Mouse (Mus musculus): Measurements from ENCODE around the gene Bmp10. TPM values are rescaled to one million over a fixed set of nuclear protein-coding genes. Genes with fewer than 3 reads are reported as not detected.
A peak's percentile ranks its signal among the peaks of the same experiment; 100 is the strongest.

The Bmp10 gene
- polyA plus RNA-seq, 1 experiment from 2014 or later = not detected

GRCm38 (mm10) chr6:87436745-87437144 lies 8.0 kb downstream of the Bmp10 start:
- Histone ChIP-seq H3K27me3 (replicated peaks; ENCODE audit: control insufficient read depth, insufficient read depth, low read length) (no peaks in the 10 kb centered on the region), H3K4me1 (ENCODE audit: control insufficient read depth, insufficient read depth, low read length) (0 out of 2 replicates have a peak, but pooled peaks cover 2% of the 10 kb centered on the region), H3K4me2 (ENCODE audit: low read depth, low read length) (no peak overlapping the region), H3K9ac (ENCODE audit: low read depth, low read length) (no peak overlapping the region), H3K27ac (ENCODE audit: low read length) (no peak overlapping the region), H3K9me3 (ENCODE audit: control insufficient read depth, low read length) (no peaks in the 10 kb centered on the region), H3K36me3 (ENCODE audit: control insufficient read depth, insufficient read depth, low read length) (no peaks in the 10 kb centered on the region), H3K4me3 (ENCODE audit: low read length) (no peak overlapping the region)
- no peak for ATAC-seq
- WGBS = 81% methylated on average over 8 of the region's 8 CpGs

GRCm38 (mm10) chr6:87443253-87443652 lies 14.5 kb downstream of the Bmp10 start:
- ATAC-seq = no peak
- Histone ChIP-seq H3K9me3 (ENCODE audit: control insufficient read depth, low read length) (no peaks in the 10 kb centered on the region), H3K4me3 (ENCODE audit: low read length) (no peak overlapping the region), H3K36me3 (ENCODE audit: control insufficient read depth, insufficient read depth, low read length) (no peaks in the 10 kb centered on the region), H3K27me3 (replicated peaks; ENCODE audit: control insufficient read depth, insufficient read depth, low read length) (no peaks in the 10 kb centered on the region), H3K4me2 (ENCODE audit: low read depth, low read length) (no peak overlapping the region), H3K4me1 (ENCODE audit: control insufficient read depth, insufficient read depth, low read length) (0 out of 2 replicates have a peak, but pooled peaks cover 4% of the 10 kb centered on the region), H3K27ac (ENCODE audit: low read length) (no peak overlapping the region), H3K9ac (ENCODE audit: low read depth, low read length) (no peak overlapping the region)
- WGBS = 78% methylated on average over 11 of the region's 11 CpGs

GRCm38 (mm10) chr6:87445222-87445621 lies 16.4 kb downstream of the Bmp10 start:
- Histone ChIP-seq H3K4me2 (ENCODE audit: low read depth, low read length) (no peak overlapping the region), H3K4me1 (ENCODE audit: control insufficient read depth, insufficient read depth, low read length) (0 out of 2 replicates have a peak, but pooled peaks cover 4% of the 10 kb centered on the region), H3K27me3 (replicated peaks; ENCODE audit: control insufficient read depth, insufficient read depth, low read length) (no peaks in the 10 kb centered on the region), H3K4me3 (ENCODE audit: low read length) (no peak overlapping the region), H3K36me3 (ENCODE audit: control insufficient read depth, insufficient read depth, low read length) (no peaks in the 10 kb centered on the region), H3K9ac (ENCODE audit: low read depth, low read length) (no peak overlapping the region), H3K9me3 (ENCODE audit: control insufficient read depth, low read length) (no peaks in the 10 kb centered on the region), H3K27ac (ENCODE audit: low read length) (no peak overlapping the region)
- ATAC-seq = no peak
- WGBS = 79% methylated on average over 7 of the region's 7 CpGs

- H3K4me1 ChIP-seq (ENCODE audit: control insufficient read depth, insufficient read depth, low read length) = no peaks in the 10 kb centered on the region
- no peaks in the 10 kb centered on the region for H3K27me3 ChIP-seq (replicated peaks; ENCODE audit: control insufficient read depth, insufficient read depth, low read length)
- WGBS = 92% methylated on average over 4 of the region's 4 CpGs
- no peak overlapping the region for H3K4me2 ChIP-seq (ENCODE audit: low read depth, low read length)
- no peaks in the 10 kb centered on the region for H3K9me3 ChIP-seq (ENCODE audit: control insufficient read depth, low read length)
- no peaks in the 10 kb centered on the region for H3K36me3 ChIP-seq (ENCODE audit: control insufficient read depth, insufficient read depth, low read length)
- no peak overlapping the region for H3K9ac ChIP-seq (ENCODE audit: low read depth, low read length)
- no peak overlapping the region for H3K27ac ChIP-seq (ENCODE audit: low read length)
- ATAC-seq = no peak
- H3K4me3 ChIP-seq (ENCODE audit: low read length) = no peak overlapping the region
Measured at GRCm38 (mm10) chr6:87447217-87447616, 18.4 kb downstream of the Bmp10 start.

GRCm38 (mm10) chr6:87449534-87449933 lies 20.7 kb downstream of the Bmp10 start:
- no peak overlapping the region for H3K27ac ChIP-seq (ENCODE audit: low read length)

GRCm38 (mm10) chr6:87451016-87451415 lies 22.2 kb downstream of the Bmp10 start:
- Histone ChIP-seq H3K27me3 (replicated peaks; ENCODE audit: control insufficient read depth, insufficient read depth, low read length) (no peaks in the 10 kb centered on the region), H3K4me2 (ENCODE audit: low read depth, low read length) (no peak overlapping the region), H3K36me3 (ENCODE audit: control insufficient read depth, insufficient read depth, low read length) (no peaks in the 10 kb centered on the region), H3K27ac (ENCODE audit: low read length) (no peak overlapping the region), H3K9ac (ENCODE audit: low read depth, low read length) (no peak overlapping the region), H3K4me1 (ENCODE audit: control insufficient read depth, insufficient read depth, low read length) (no peaks in the 10 kb centered on the region), H3K4me3 (ENCODE audit: low read length) (no peak overlapping the region), H3K9me3 (ENCODE audit: control insufficient read depth, low read length) (no peaks in the 10 kb centered on the region)
- no peak for ATAC-seq
- 64% methylated on average over 3 of the region's 3 CpGs for WGBS

More at GRCm38 (mm10) chr6:87449534-87449933, 20.7 kb downstream of the Bmp10 start:
- no peak overlapping the region for H3K4me2 ChIP-seq (ENCODE audit: low read depth, low read length)
- H3K4me1 ChIP-seq (ENCODE audit: control insufficient read depth, insufficient read depth, low read length) = no peaks in the 10 kb centered on the region
- no peaks in the 10 kb centered on the region for H3K9me3 ChIP-seq (ENCODE audit: control insufficient read depth, low read length)
- no peak for ATAC-seq
- H3K4me3 ChIP-seq (ENCODE audit: low read length) = no peak overlapping the region
- H3K9ac ChIP-seq (ENCODE audit: low read depth, low read length) = no peak overlapping the region
- WGBS = 86% methylated on average over 3 of the region's 3 CpGs
- H3K36me3 ChIP-seq (ENCODE audit: control insufficient read depth, insufficient read depth, low read length) = no peaks in the 10 kb centered on the region
- H3K27me3 ChIP-seq (replicated peaks; ENCODE audit: control insufficient read depth, insufficient read depth, low read length) = no peaks in the 10 kb centered on the region

GRCm38 (mm10) chr6:87451771-87452170 lies 23.0 kb downstream of the Bmp10 start:
- H3K36me3 ChIP-seq (ENCODE audit: control insufficient read depth, insufficient read depth, low read length) = no peaks in the 10 kb centered on the region
- WGBS = 66% methylated on average over 3 of the region's 3 CpGs
- H3K4me2 ChIP-seq (ENCODE audit: low read depth, low read length) = no peak overlapping the region
- H3K27ac ChIP-seq (ENCODE audit: low read length) = no peak overlapping the region
- H3K27me3 ChIP-seq (replicated peaks; ENCODE audit: control insufficient read depth, insufficient read depth, low read length) = no peaks in the 10 kb centered on the region
- H3K4me3 ChIP-seq (ENCODE audit: low read length) = no peak overlapping the region
- H3K9ac ChIP-seq (ENCODE audit: low read depth, low read length) = no peak overlapping the region
- no peaks in the 10 kb centered on the region for H3K4me1 ChIP-seq (ENCODE audit: control insufficient read depth, insufficient read depth, low read length)
- ATAC-seq = no peak
- H3K9me3 ChIP-seq (ENCODE audit: control insufficient read depth, low read length) = no peaks in the 10 kb centered on the region

- no peak overlapping the region for H3K9ac ChIP-seq (ENCODE audit: low read depth, low read length)
- no peak for ATAC-seq
- WGBS = 46% methylated on average over 6 of the region's 6 CpGs
Measured at GRCm38 (mm10) chr6:87455507-87455906, 26.7 kb downstream of the Bmp10 start.

GRCm38 (mm10) chr6:87466221-87466620 lies 37.4 kb downstream of the Bmp10 start:
- Histone ChIP-seq H3K27ac (ENCODE audit: low read length) (no peak overlapping the region), H3K27me3 (replicated peaks; ENCODE audit: control insufficient read depth, insufficient read depth, low read length) (no peaks in the 10 kb centered on the region), H3K4me2 (ENCODE audit: low read depth, low read length) (peak overlapping the region; percentile 38), H3K9ac (ENCODE audit: low read depth, low read length) (no peak overlapping the region), H3K4me1 (ENCODE audit: control insufficient read depth, insufficient read depth, low read length) (no peaks in the 10 kb centered on the region), H3K9me3 (ENCODE audit: control insufficient read depth, low read length) (no peaks in the 10 kb centered on the region), H3K36me3 (ENCODE audit: control insufficient read depth, insufficient read depth, low read length) (no peaks in the 10 kb centered on the region), H3K4me3 (ENCODE audit: low read length) (no peak overlapping the region)
- peak; percentile 46; the same call in 1 of the 2 replicates for ATAC-seq
- 11% methylated on average over 12 of the region's 12 CpGs for WGBS

More at GRCm38 (mm10) chr6:87455507-87455906, 26.7 kb downstream of the Bmp10 start:
- H3K27ac ChIP-seq (ENCODE audit: low read length) = no peak overlapping the region
- H3K4me2 ChIP-seq (ENCODE audit: low read depth, low read length) = no peak overlapping the region
- no peaks in the 10 kb centered on the region for H3K36me3 ChIP-seq (ENCODE audit: control insufficient read depth, insufficient read depth, low read length)
- no peaks in the 10 kb centered on the region for H3K9me3 ChIP-seq (ENCODE audit: control insufficient read depth, low read length)
- H3K27me3 ChIP-seq (replicated peaks; ENCODE audit: control insufficient read depth, insufficient read depth, low read length) = no peaks in the 10 kb centered on the region
- no peak overlapping the region for H3K4me3 ChIP-seq (ENCODE audit: low read length)
- H3K4me1 ChIP-seq (ENCODE audit: control insufficient read depth, insufficient read depth, low read length) = no peaks in the 10 kb centered on the region

- Histone ChIP-seq H3K4me3 (ENCODE audit: low read length) (no peak overlapping the region), H3K36me3 (ENCODE audit: control insufficient read depth, insufficient read depth, low read length) (no peaks in the 10 kb centered on the region), H3K9ac (ENCODE audit: low read depth, low read length) (no peak overlapping the region), H3K27me3 (replicated peaks; ENCODE audit: control insufficient read depth, insufficient read depth, low read length) (no peaks in the 10 kb centered on the region), H3K9me3 (ENCODE audit: control insufficient read depth, low read length) (no peaks in the 10 kb centered on the region), H3K27ac (ENCODE audit: low read length) (no peak overlapping the region), H3K4me2 (ENCODE audit: low read depth, low read length) (no peak overlapping the region), H3K4me1 (ENCODE audit: control insufficient read depth, insufficient read depth, low read length) (no peaks in the 10 kb centered on the region)
- ATAC-seq = no peak
- WGBS = 100% methylated on average over 1 of the region's 1 CpGs
Measured at GRCm38 (mm10) chr6:87467373-87467772, 38.6 kb downstream of the Bmp10 start.
